21 mouse cellular contexts compared by ENCODE assay signal in genomic region chr6:83727178-83727577, GRCm38 (mm10). TPM values are rescaled to one million over a fixed set of nuclear protein-coding genes. Genes with fewer than 3 reads are reported as not detected.
A peak's percentile ranks its signal among the peaks of the same experiment; 100 is the strongest.
DNase-seq lines count a peak whose midpoint lies in the region; ATAC-seq and TF ChIP-seq lines count a peak whose summit lies in the region.
"Had no signal": no experiment of that assay in that cellular context is flagged by ENCODE, and none has a peak within 500 bp of the region (broad histone marks: within the 10 kb centered on the region; RNA-seq: fewer than 3 reads in every experiment).

No protein-coding gene starts in this region.

- DNase-seq in hindbrain, postnatal 0 days (ENCODE audit: low spot score), result no peak
- peak; percentile 72 for DNase-seq in midbrain, embryonic 11.5 days (ENCODE audit: low spot score, missing footprints)
- no peak for DNase-seq in spleen, postnatal 36 days (ENCODE audit: low spot score in 2 of 2)
- DNase-seq: adrenal gland, postnatal 10 days; cerebellum, adult 11 months; embryo, embryonic 11 days; kidney, postnatal 4 days; right cerebral cortex, adult 18-20 months; thymus, postnatal 36 days had no signal

- H3K9me3 ChIP-seq in hindbrain, postnatal 0 days (ENCODE audit: low read length), result no peaks in the 10 kb centered on the region
- no peaks in the 10 kb centered on the region for H3K9me3 ChIP-seq in hindbrain, embryonic 16.5 days (ENCODE audit: control insufficient read depth, low read length)
- no peaks in the 10 kb centered on the region for H3K9me3 ChIP-seq in midbrain, embryonic 11.5 days (ENCODE audit: control insufficient read depth, low read length)
- H3K9me3 ChIP-seq in midbrain, embryonic 13.5 days, result no peaks in the 10 kb centered on the region
- H3K9me3 ChIP-seq: heart, embryonic 12.5 days; hindbrain, embryonic 15.5 days; midbrain, embryonic 12.5 days; neural tube, embryonic 13.5 days had no signal

- H3K4me3 ChIP-seq in hindbrain, postnatal 0 days (ENCODE audit: low read length), result no peak overlapping the region
- H3K4me3 ChIP-seq in hindbrain, embryonic 16.5 days (ENCODE audit: low read length), result no peak overlapping the region
- no peak overlapping the region for H3K4me3 ChIP-seq in midbrain, embryonic 11.5 days (ENCODE audit: low read depth, low read length)
- H3K4me3 ChIP-seq in midbrain, embryonic 13.5 days (replicated peaks), result no peak overlapping the region
- no peak overlapping the region for H3K4me3 ChIP-seq in bone marrow, adult 2 months (replicated peaks; ENCODE audit: control insufficient read depth, low read depth, low read length)
- H3K4me3 ChIP-seq: heart, embryonic 12.5 days; hindbrain, embryonic 15.5 days; midbrain, embryonic 12.5 days; neural tube, embryonic 13.5 days had no signal

- no peak overlapping the region for H3K4me2 ChIP-seq in hindbrain, postnatal 0 days (ENCODE audit: low read depth, low read length)
- no peak overlapping the region for H3K4me2 ChIP-seq in hindbrain, embryonic 16.5 days (ENCODE audit: low read length)
- H3K4me2 ChIP-seq in midbrain, embryonic 11.5 days, result no peak overlapping the region
- H3K4me2 ChIP-seq in midbrain, embryonic 13.5 days (replicated peaks), result no peak overlapping the region
- H3K4me2 ChIP-seq: heart, embryonic 12.5 days; hindbrain, embryonic 15.5 days; midbrain, embryonic 12.5 days; neural tube, embryonic 13.5 days had no signal

- peaks cover 31% of the 10 kb centered on the region for H3K27me3 ChIP-seq in hindbrain, postnatal 0 days (ENCODE audit: insufficient read depth, low read length)
- peaks cover 10% of the 10 kb centered on the region for H3K27me3 ChIP-seq in hindbrain, embryonic 16.5 days (replicated peaks; ENCODE audit: control insufficient read depth, insufficient read depth, low read length)
- H3K27me3 ChIP-seq in midbrain, embryonic 11.5 days (ENCODE audit: control insufficient read depth, insufficient read depth, low read length), result peaks cover 7% of the 10 kb centered on the region
- peaks cover 39% of the 10 kb centered on the region for H3K27me3 ChIP-seq in midbrain, embryonic 13.5 days

- TF ChIP-seq CTCF in hindbrain, postnatal 0 days (IDR thresholded peaks at IDR 0.05; ENCODE audit: low read depth), result peak; percentile 49
- peak; percentile 6; the same call in 1 of the 2 replicates for TF ChIP-seq CTCF in bone marrow, adult 2 months (IDR thresholded peaks at IDR 0.05; ENCODE audit: control insufficient read depth, insufficient read depth, low read length)

- no peak overlapping the region for H3K9ac ChIP-seq in hindbrain, postnatal 0 days (replicated peaks; ENCODE audit: low read length)
- H3K9ac ChIP-seq in hindbrain, embryonic 16.5 days (ENCODE audit: low read depth, low read length), result no peak overlapping the region
- H3K9ac ChIP-seq in midbrain, embryonic 11.5 days (ENCODE audit: low read length), result no peak overlapping the region
- no peak overlapping the region for H3K9ac ChIP-seq in midbrain, embryonic 13.5 days (replicated peaks)
- H3K9ac ChIP-seq: heart, embryonic 12.5 days; hindbrain, embryonic 15.5 days; midbrain, embryonic 12.5 days; neural tube, embryonic 13.5 days had no signal

- no peak for TF ChIP-seq POLR2A in bone marrow, adult 2 months (IDR thresholded peaks at IDR 0.05; ENCODE audit: borderline replicate concordance, control insufficient read depth, low read depth, low read length)

- no peaks in the 10 kb centered on the region for H3K36me3 ChIP-seq in hindbrain, postnatal 0 days (ENCODE audit: insufficient read depth, low read length)
- no peaks in the 10 kb centered on the region for H3K36me3 ChIP-seq in hindbrain, embryonic 16.5 days (ENCODE audit: control insufficient read depth, insufficient read depth, low read length)
- no peaks in the 10 kb centered on the region for H3K36me3 ChIP-seq in midbrain, embryonic 11.5 days (ENCODE audit: control insufficient read depth, insufficient read depth, low read length)
- no peaks in the 10 kb centered on the region for H3K36me3 ChIP-seq in midbrain, embryonic 13.5 days
- H3K36me3 ChIP-seq: heart, embryonic 12.5 days; hindbrain, embryonic 15.5 days; midbrain, embryonic 12.5 days; neural tube, embryonic 13.5 days had no signal

- no peak for ATAC-seq in hindbrain, postnatal 0 days
- ATAC-seq in hindbrain, embryonic 16.5 days, result no peak
- ATAC-seq in midbrain, embryonic 11.5 days (ENCODE audit: low FRiP score), result no peak
- ATAC-seq in midbrain, embryonic 13.5 days, result no peak
- ATAC-seq in megakaryocyte-erythroid progenitor cell, adult 5-6 weeks (replicated peaks; ENCODE audit: low FRiP score, low TSS enrichment, poor library complexity, severe bottlenecking), result no peak

- 39% methylated on average over 4 of the region's 4 CpGs for WGBS in hindbrain, postnatal 0 days
- WGBS in hindbrain, embryonic 16.5 days, result 42% methylated on average over 4 of the region's 4 CpGs
- WGBS in midbrain, embryonic 11.5 days, result 45% methylated on average over 4 of the region's 4 CpGs
- 46% methylated on average over 4 of the region's 4 CpGs for WGBS in midbrain, embryonic 13.5 days
- WGBS in bone marrow, adult 2 months, result 48% methylated on average over 4 of the region's 4 CpGs

- no peak overlapping the region for H3K27ac ChIP-seq in hindbrain, postnatal 0 days
- H3K27ac ChIP-seq in hindbrain, embryonic 16.5 days (ENCODE audit: low read depth, low read length), result no peak overlapping the region
- H3K27ac ChIP-seq in midbrain, embryonic 11.5 days (ENCODE audit: low read depth, low read length), result no peak overlapping the region
- no peak overlapping the region for H3K27ac ChIP-seq in midbrain, embryonic 13.5 days
- no peak overlapping the region for H3K27ac ChIP-seq in bone marrow, adult 2 months (ENCODE audit: control insufficient read depth, insufficient read depth, low read depth, low read length, poor library complexity)
- H3K27ac ChIP-seq: hindbrain, embryonic 15.5 days; midbrain, embryonic 12.5 days; neural tube, embryonic 13.5 days had no signal

- no peaks in the 10 kb centered on the region for H3K4me1 ChIP-seq in hindbrain, postnatal 0 days (ENCODE audit: insufficient read depth, low read length)
- no peaks in the 10 kb centered on the region for H3K4me1 ChIP-seq in hindbrain, embryonic 16.5 days (ENCODE audit: control insufficient read depth, insufficient read depth, low read depth, low read length)
- H3K4me1 ChIP-seq in midbrain, embryonic 11.5 days (ENCODE audit: control insufficient read depth, insufficient read depth, low read length), result no peaks in the 10 kb centered on the region
- H3K4me1 ChIP-seq in midbrain, embryonic 13.5 days (replicated peaks), result no peaks in the 10 kb centered on the region
- no peaks in the 10 kb centered on the region for H3K4me1 ChIP-seq in bone marrow, adult 2 months (ENCODE audit: control insufficient read depth, insufficient read depth, low read length)
- H3K4me1 ChIP-seq: heart, embryonic 12.5 days; hindbrain, embryonic 15.5 days; midbrain, embryonic 12.5 days; neural tube, embryonic 13.5 days had no signal

RNA-seq across cellular contexts. Expression of gene Atp6v1b1, which starts 15.6 kb away (rescaled TPM):
- not detected in 2 replicates for total RNA-seq in hindbrain, postnatal 0 days (2014; rRNA removed)
- polyA plus RNA-seq in hindbrain, postnatal 0 days (2015; fragmentation: Nextera tagmentation; extraction: Ambion mirVana), result not detected in 2 replicates
- polyA plus RNA-seq in hindbrain, embryonic 16.5 days (2015; fragmentation: Nextera tagmentation; extraction: Ambion mirVana), result 0.14 TPM in 1 of 2 replicates, not detected in the other
- not detected in 2 replicates for polyA plus RNA-seq in midbrain, embryonic 11.5 days (2014; fragmentation: Nextera tagmentation; extraction: Ambion mirVana)
- polyA plus RNA-seq in midbrain, embryonic 13.5 days (2015; fragmentation: Nextera tagmentation; extraction: Ambion mirVana), result not detected in 2 replicates
- polyA plus RNA-seq in bone marrow, adult 2 months (2011; ENCODE audit: insufficient read depth, insufficient read length, low replicate concordance, missing spikeins), result not detected in 2 replicates
- not detected in 2 replicates for total RNA-seq in megakaryocyte-erythroid progenitor cell, adult 5-6 weeks (2014; fragmentation: Nextera tagmentation)
- total RNA-seq in megakaryocyte-erythroid progenitor cell, adult 5-6 weeks (2017), result not detected in 2 replicates
- total RNA-seq: adrenal gland, postnatal 10 days; ES-E14; gastrocnemius, adult 18-20 months had no signal
- polyA plus RNA-seq: heart, embryonic 12.5 days; hindbrain, embryonic 15.5 days; liver, embryonic 16.5 days; midbrain, embryonic 12.5 days; neural tube, embryonic 13.5 days had no signal

RNA-seq across cellular contexts. Expression of gene Vax2, which starts 16.1 kb away (rescaled TPM):
- not detected in 2 replicates for total RNA-seq in hindbrain, postnatal 0 days (2014; rRNA removed)
- polyA plus RNA-seq in hindbrain, postnatal 0 days (2015; fragmentation: Nextera tagmentation; extraction: Ambion mirVana), result not detected in 2 replicates
- polyA plus RNA-seq in hindbrain, embryonic 16.5 days (2015; fragmentation: Nextera tagmentation; extraction: Ambion mirVana), result not detected in 2 replicates
- polyA plus RNA-seq in midbrain, embryonic 11.5 days (2014; fragmentation: Nextera tagmentation; extraction: Ambion mirVana), result 0.25 and 0.26 TPM in 2 replicates
- 0.32 and 0.46 TPM in 2 replicates for polyA plus RNA-seq in midbrain, embryonic 13.5 days (2015; fragmentation: Nextera tagmentation; extraction: Ambion mirVana)
- polyA plus RNA-seq in bone marrow, adult 2 months (2011; ENCODE audit: insufficient read depth, insufficient read length, low replicate concordance, missing spikeins), result not detected in 2 replicates
- total RNA-seq in megakaryocyte-erythroid progenitor cell, adult 5-6 weeks (2014; fragmentation: Nextera tagmentation), result not detected in 2 replicates
- total RNA-seq in megakaryocyte-erythroid progenitor cell, adult 5-6 weeks (2017), result not detected in 2 replicates
- total RNA-seq: adrenal gland, postnatal 10 days; gastrocnemius, adult 18-20 months had no signal
- polyA plus RNA-seq: hindbrain, embryonic 15.5 days; liver, embryonic 16.5 days; stomach, embryonic 14.5 days had no signal

RNA-seq across cellular contexts. Expression of gene Ankrd53, which starts 35.3 kb away (rescaled TPM):
- not detected in 2 replicates for total RNA-seq in hindbrain, postnatal 0 days (2014; rRNA removed)
- polyA plus RNA-seq in hindbrain, postnatal 0 days (2015; fragmentation: Nextera tagmentation; extraction: Ambion mirVana), result 0.10 TPM in 1 of 2 replicates, not detected in the other
- polyA plus RNA-seq in hindbrain, embryonic 16.5 days (2015; fragmentation: Nextera tagmentation; extraction: Ambion mirVana), result 0.30 TPM in 1 of 2 replicates, not detected in the other
- 0.18 TPM in 1 of 2 replicates, not detected in the other for polyA plus RNA-seq in midbrain, embryonic 11.5 days (2014; fragmentation: Nextera tagmentation; extraction: Ambion mirVana)
- 0.17 and 0.21 TPM in 2 replicates for polyA plus RNA-seq in midbrain, embryonic 13.5 days (2015; fragmentation: Nextera tagmentation; extraction: Ambion mirVana)
- not detected in 2 replicates for polyA plus RNA-seq in bone marrow, adult 2 months (2011; ENCODE audit: insufficient read depth, insufficient read length, low replicate concordance, missing spikeins)
- total RNA-seq in megakaryocyte-erythroid progenitor cell, adult 5-6 weeks (2014; fragmentation: Nextera tagmentation), result not detected in 2 replicates
- not detected in 2 replicates for total RNA-seq in megakaryocyte-erythroid progenitor cell, adult 5-6 weeks (2017)
- total RNA-seq: gastrocnemius, adult 18-20 months had no signal
- polyA plus RNA-seq: heart, embryonic 12.5 days; liver, embryonic 16.5 days; midbrain, embryonic 12.5 days; neural tube, embryonic 13.5 days; stomach, embryonic 14.5 days had no signal

RNA-seq across cellular contexts. Expression of gene Tex261, which starts 48.4 kb away (rescaled TPM):
- total RNA-seq in hindbrain, postnatal 0 days (2014; rRNA removed), result 44.5 and 56.6 TPM in 2 replicates
- polyA plus RNA-seq in hindbrain, postnatal 0 days (2015; fragmentation: Nextera tagmentation; extraction: Ambion mirVana), result 78.3 and 81.1 TPM in 2 replicates
- polyA plus RNA-seq in hindbrain, embryonic 16.5 days (2015; fragmentation: Nextera tagmentation; extraction: Ambion mirVana), result 63.1 and 70.0 TPM in 2 replicates
- polyA plus RNA-seq in midbrain, embryonic 11.5 days (2014; fragmentation: Nextera tagmentation; extraction: Ambion mirVana), result 49.0 and 56.9 TPM in 2 replicates
- polyA plus RNA-seq in midbrain, embryonic 13.5 days (2015; fragmentation: Nextera tagmentation; extraction: Ambion mirVana), result 61.7 and 64.4 TPM in 2 replicates
- 23.5 and 30.4 TPM in 2 replicates for polyA plus RNA-seq in bone marrow, adult 2 months (2011; ENCODE audit: insufficient read depth, insufficient read length, low replicate concordance, missing spikeins)
- 53.2 and 57.9 TPM in 2 replicates for total RNA-seq in megakaryocyte-erythroid progenitor cell, adult 5-6 weeks (2014; fragmentation: Nextera tagmentation)
- total RNA-seq in megakaryocyte-erythroid progenitor cell, adult 5-6 weeks (2017), result 21.3 and 39.1 TPM in 2 replicates

RNA-seq across cellular contexts. Expression of gene Cd207, which starts 49.5 kb away (rescaled TPM):
- not detected in 2 replicates for total RNA-seq in hindbrain, postnatal 0 days (2014; rRNA removed)
- polyA plus RNA-seq in hindbrain, postnatal 0 days (2015; fragmentation: Nextera tagmentation; extraction: Ambion mirVana), result not detected in 2 replicates
- polyA plus RNA-seq in hindbrain, embryonic 16.5 days (2015; fragmentation: Nextera tagmentation; extraction: Ambion mirVana), result not detected in 2 replicates
- polyA plus RNA-seq in midbrain, embryonic 11.5 days (2014; fragmentation: Nextera tagmentation; extraction: Ambion mirVana), result not detected in 2 replicates
- polyA plus RNA-seq in midbrain, embryonic 13.5 days (2015; fragmentation: Nextera tagmentation; extraction: Ambion mirVana), result not detected in 2 replicates
- not detected in 2 replicates for polyA plus RNA-seq in bone marrow, adult 2 months (2011; ENCODE audit: insufficient read depth, insufficient read length, low replicate concordance, missing spikeins)
- total RNA-seq in megakaryocyte-erythroid progenitor cell, adult 5-6 weeks (2014; fragmentation: Nextera tagmentation), result not detected in 2 replicates
- not detected in 2 replicates for total RNA-seq in megakaryocyte-erythroid progenitor cell, adult 5-6 weeks (2017)
- total RNA-seq: ES-E14; gastrocnemius, adult 18-20 months had no signal
- polyA plus RNA-seq: heart, embryonic 12.5 days; hindbrain, embryonic 15.5 days; midbrain, embryonic 12.5 days; neural tube, embryonic 13.5 days; stomach, embryonic 14.5 days had no signal
